Mouse (Mus musculus): ENCODE measurements around the gene Ryr3.

- TF ChIP-seq CTCF (IDR thresholded peaks at IDR 0.05; ENCODE audit: low read depth, low read length), result peak; percentile 73
- no peak for TF ChIP-seq GATA1 (IDR thresholded peaks at IDR 0.05; ENCODE audit: borderline replicate concordance, low read length)
Observed at GRCm38 (mm10) chr2:112774762-112775161, 442.1 kb downstream of the Ryr3 start.

Measured in G1E (cell line).